Mouse (Mus musculus) C2C12 (cell line): ENCODE data around the gene Hnrnpl.

ENCODE experiments used
- CTCF ChIP-seq: IDR thresholded peaks from one replicate; pipeline ENCODE4 v1.5.1; 2011; ENCODE audit not compliant: control insufficient read depth, insufficient read depth, insufficient read length
- MYOD1 ChIP-seq: IDR thresholded peaks from one replicate; pipeline ENCODE4 v1.6.1; 2011; ENCODE audit warnings: low read depth; ENCODE audit not compliant: control insufficient read depth, insufficient read length
- USF1 ChIP-seq: IDR thresholded peaks from one replicate; pipeline ENCODE4 v1.6.1; 2011; ENCODE audit warnings: low read depth, mild to moderate bottlenecking, control low read depth, moderate library complexity

DNA sequence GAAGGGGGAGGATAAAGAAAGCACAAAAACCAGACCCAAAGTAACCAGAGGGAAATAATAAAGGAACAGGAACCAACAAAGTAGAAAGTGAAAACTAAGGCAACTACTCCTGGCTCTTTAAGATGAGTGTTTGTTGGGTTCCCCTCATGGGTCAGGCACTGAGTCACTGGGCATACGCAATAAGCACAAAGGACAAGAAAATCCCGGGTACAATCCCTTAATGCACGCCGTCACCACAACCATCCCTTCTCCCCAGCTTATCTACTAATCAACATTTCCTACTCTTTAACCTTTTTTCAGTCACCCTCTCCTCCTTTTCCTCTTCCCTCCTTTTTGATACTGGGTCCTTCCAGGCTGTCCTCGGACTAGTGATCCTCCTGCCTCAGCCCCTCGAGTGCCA, 43.1 kb upstream of the Hnrnpl start:
- TF ChIP-seq CTCF (no peak), MYOD1 (no peak), USF1 (no peak)
